Mouse (Mus musculus) intestine, embryonic 14.5 days (tissue): ENCODE data around the gene Krtap27-1. TPM values are rescaled to one million over a fixed set of nuclear protein-coding genes. Genes with fewer than 3 reads are reported as not detected.

Source experiments
- ATAC-seq: fragments of 200-750 bp; cut with Nextera tagmentation; replicated peaks from 2 replicates; pipeline ENCODE4 v1.8.0; 2017; ENCODE audit warnings: low read depth, moderate number of reproducible peaks, moderate TSS enrichment, moderate library complexity; ENCODE audit not compliant: low FRiP score, low TSS enrichment
- DNase-seq: peaks from one replicate; pipeline ENCODE4 v3.0.0-alpha.2; 2018; ENCODE audit warnings: low spot score
- H3K27ac ChIP-seq: fragments of 300-500 bp; sonication (generic); 2 replicates; pipeline ENCODE4 v1.5.1; 2014; ENCODE audit warnings: low read depth, mild to moderate bottlenecking, control low read depth
- H3K27me3 ChIP-seq: fragments of 300-500 bp; sonication (generic); replicated peaks from 2 replicates; pipeline ENCODE4 v1.6.1; 2014; ENCODE audit warnings: low read length, control low read depth; ENCODE audit not compliant: control insufficient read depth, insufficient read depth
- H3K36me3 ChIP-seq: fragments of 300-500 bp; sonication (generic); 2 replicates; pipeline ENCODE4 v1.6.1; 2014; ENCODE audit warnings: low read length, control low read depth; ENCODE audit not compliant: control insufficient read depth, insufficient read depth
- H3K4me1 ChIP-seq: fragments of 300-500 bp; sonication (generic); replicated peaks from 2 replicates; pipeline ENCODE4 v1.6.1; 2014; ENCODE audit warnings: low read length, control low read depth, mixed read lengths; ENCODE audit not compliant: control insufficient read depth, insufficient read depth
- H3K4me2 ChIP-seq: fragments of 300-500 bp; sonication (generic); 2 replicates; pipeline ENCODE4 v1.6.1; 2014; ENCODE audit warnings: low read length
- H3K4me3 ChIP-seq: fragments of 300-500 bp; sonication (generic); 2 replicates; pipeline ENCODE4 v1.5.1; 2014; ENCODE audit warnings: low read depth, low read length, control low read depth, mixed read lengths
- H3K9ac ChIP-seq: fragments of 300-500 bp; sonication (generic); 2 replicates; pipeline ENCODE4 v1.6.1; 2014; ENCODE audit warnings: mild to moderate bottlenecking, low read length
- H3K9me3 ChIP-seq: fragments of 300-500 bp; sonication (generic); 2 replicates; pipeline ENCODE4 v1.6.1; 2016; ENCODE audit warnings: low read length, control low read depth; ENCODE audit not compliant: control insufficient read depth
- WGBS: fragments of 180-500 bp; shearing (Covaris S2); extraction: QIAGEN DNeasy Blood & Tissue Kit; methylation state at CpG from one replicate; pipeline ENCODE4 v1.1.7; 2014; 5-methylcytosine and 5-hydroxymethylcytosine counted together
- polyA plus RNA-seq: library from polyadenylated mRNA; unstranded; fragments of >200 nt; fragmentation: Nextera tagmentation; extraction: Ambion mirVana; gene quantifications from 2 replicates; pipeline ENCODE4 v1.2.1, GENCODE M21; 2014

Krtap27-1 gene
- polyA plus RNA-seq, 1 experiment from 2014 or later: not detected

DNA sequence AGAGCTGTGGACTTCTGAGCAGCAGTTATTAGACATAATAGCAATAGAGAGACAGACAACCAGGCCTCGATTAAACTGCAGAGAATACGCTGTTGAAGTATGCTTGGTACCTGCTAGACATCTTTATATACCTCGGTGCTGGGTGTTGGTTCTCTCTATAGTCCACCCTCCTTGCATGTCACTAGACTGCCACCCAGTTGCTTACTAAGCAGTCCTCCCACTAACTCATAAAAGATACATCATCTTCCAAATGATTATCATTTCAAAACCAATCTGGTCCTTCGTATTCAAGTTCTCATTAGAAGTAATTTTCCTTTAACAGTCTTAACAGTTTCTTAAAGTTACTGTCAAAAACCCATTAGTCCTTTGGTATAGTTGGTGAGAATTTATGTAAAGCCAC lies 43.9 kb downstream of the Krtap27-1 start, which contains the start of gene 2310079G19Rik:
TSS of gene 2310079G19Rik (minus strand) at position 101 of the 400 bp plus-strand sequence.
- no peak for ATAC-seq

More for the DNA sequence above, 43.9 kb downstream of the Krtap27-1 start, which contains the start of gene 2310079G19Rik:
- no peak within 1 kb of the TSS for H3K27ac ChIP-seq
- no peak within 1 kb of the TSS for H3K4me2 ChIP-seq
- no peaks in the 10 kb centered on the region for H3K9me3 ChIP-seq
- H3K4me3 ChIP-seq: no peak within 1 kb of the TSS
- no peaks in the 10 kb centered on the region for H3K27me3 ChIP-seq
- WGBS: 92% methylated on average over 4 of the region's 4 CpGs
- no peaks in the 10 kb centered on the region for H3K4me1 ChIP-seq
- no peak within 1 kb of the TSS for H3K9ac ChIP-seq
- no peak for DNase-seq
- no peaks in the 10 kb centered on the region for H3K36me3 ChIP-seq

Other genes with a start within 250 kb of the Krtap27-1 start
- gene Cldn17, start 164.7 kb downstream of the Krtap27-1 start, polyA plus RNA-seq: not detected in 2 replicates
- 42.0 and 49.3 TPM in 2 replicates for gene Cldn8, start 108.5 kb downstream of the Krtap27-1 start, polyA plus RNA-seq
- not detected in 2 replicates for gene Krtap24-1, start 59.4 kb downstream of the Krtap27-1 start, polyA plus RNA-seq
- not detected in 2 replicates for gene 2310079G19Rik, start 44.0 kb downstream of the Krtap27-1 start, polyA plus RNA-seq
- gene Krtap26-1, start 23.9 kb downstream of the Krtap27-1 start, polyA plus RNA-seq: not detected in 2 replicates
- not detected in 2 replicates for gene 2310061N02Rik, start 36.3 kb upstream of the Krtap27-1 start, polyA plus RNA-seq
- gene Krtap13-1, start 57.2 kb upstream of the Krtap27-1 start, polyA plus RNA-seq: not detected in 2 replicates
- gene Krtap13, start 80.0 kb upstream of the Krtap27-1 start, polyA plus RNA-seq: not detected in 2 replicates
- not detected in 2 replicates for gene 2310034C09Rik, start 87.2 kb upstream of the Krtap27-1 start, polyA plus RNA-seq
- not detected in 2 replicates for gene 2310057N15Rik, start 102.5 kb upstream of the Krtap27-1 start, polyA plus RNA-seq
- gene Gm5965, start 106.2 kb upstream of the Krtap27-1 start, polyA plus RNA-seq: not detected in 2 replicates
- not detected in 2 replicates for gene Gm20741, start 140.5 kb upstream of the Krtap27-1 start, polyA plus RNA-seq
- not detected in 2 replicates for gene Krtap15, start 148.5 kb upstream of the Krtap27-1 start, polyA plus RNA-seq
- gene Krtap14, start 154.5 kb upstream of the Krtap27-1 start, polyA plus RNA-seq: not detected in 2 replicates
- gene Krtap19-1, start 197.7 kb upstream of the Krtap27-1 start, polyA plus RNA-seq: not detected in 2 replicates
- not detected in 2 replicates for gene Krtap19-2, start 202.6 kb upstream of the Krtap27-1 start, polyA plus RNA-seq
- not detected in 2 replicates for gene Krtap19-3, start 206.4 kb upstream of the Krtap27-1 start, polyA plus RNA-seq
- not detected in 2 replicates for gene Krtap19-4, start 213.4 kb upstream of the Krtap27-1 start, polyA plus RNA-seq
- not detected in 2 replicates for gene Krtap19-5, start 224.8 kb upstream of the Krtap27-1 start, polyA plus RNA-seq